Mouse (Mus musculus): ENCODE measurements around the gene Cox7a1. TPM values are rescaled to one million over a fixed set of nuclear protein-coding genes. Genes with fewer than 3 reads are reported as not detected.

Cox7a1 gene
- polyA plus RNA-seq, 1 experiment from 2014 or later: 1.8 TPM

DNA sequence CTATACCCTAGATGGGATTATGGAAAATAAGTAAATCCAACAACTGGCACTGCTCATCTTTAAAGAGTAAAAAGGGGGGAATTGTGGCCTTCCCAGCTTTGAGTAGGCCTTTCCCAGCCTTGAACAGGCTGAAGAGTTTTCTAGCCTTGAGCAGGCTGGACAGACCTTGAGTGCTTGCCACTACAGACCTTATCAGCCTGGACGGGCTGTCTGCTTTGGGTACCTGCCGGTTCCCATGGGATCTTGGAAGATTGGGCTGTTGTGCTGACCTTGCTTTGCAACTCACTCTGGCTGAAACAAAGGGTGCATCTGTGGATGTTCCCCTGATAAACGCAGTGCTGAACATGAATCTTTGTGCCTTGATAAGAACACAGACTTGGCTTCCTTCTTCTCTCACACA is 29.9 kb downstream of the Cox7a1 start:
- WGBS: 90% methylated on average over 3 of the region's 3 CpGs

DNA sequence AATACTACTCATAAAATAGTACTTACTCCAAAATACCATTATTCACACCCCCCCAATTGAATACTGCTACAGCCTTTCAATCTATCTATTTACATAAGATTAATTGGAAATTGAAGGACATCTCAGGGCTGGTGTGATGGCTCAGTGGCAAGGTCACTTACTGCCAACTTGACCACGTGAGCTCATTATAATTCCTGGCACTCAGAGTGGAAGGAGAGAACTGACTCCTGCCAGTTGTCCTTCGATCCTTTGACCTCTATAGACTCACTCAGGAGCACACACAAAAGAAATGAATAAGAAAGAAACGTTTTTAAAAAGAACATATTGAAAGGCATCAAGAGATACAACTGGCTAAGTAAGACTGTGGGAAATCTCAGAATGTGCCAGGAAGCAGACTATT is 31.9 kb downstream of the Cox7a1 start:
- WGBS: 93% methylated on average over 3 of the region's 3 CpGs

More for the DNA sequence above, 29.9 kb downstream of the Cox7a1 start:
- Histone ChIP-seq H3K4me3 (no peak overlapping the region), H3K27ac (no peak overlapping the region), H3K36me3 (no peaks in the 10 kb centered on the region), H3K9me3 (replicated peaks) (no peaks in the 10 kb centered on the region), H3K4me1 (peaks cover 4% of the 10 kb centered on the region), H3K27me3 (ENCODE audit: low read depth, poor library complexity, severe bottlenecking) (no peaks in the 10 kb centered on the region)
- no peak for DNase-seq (ENCODE audit: low spot score)

DNA sequence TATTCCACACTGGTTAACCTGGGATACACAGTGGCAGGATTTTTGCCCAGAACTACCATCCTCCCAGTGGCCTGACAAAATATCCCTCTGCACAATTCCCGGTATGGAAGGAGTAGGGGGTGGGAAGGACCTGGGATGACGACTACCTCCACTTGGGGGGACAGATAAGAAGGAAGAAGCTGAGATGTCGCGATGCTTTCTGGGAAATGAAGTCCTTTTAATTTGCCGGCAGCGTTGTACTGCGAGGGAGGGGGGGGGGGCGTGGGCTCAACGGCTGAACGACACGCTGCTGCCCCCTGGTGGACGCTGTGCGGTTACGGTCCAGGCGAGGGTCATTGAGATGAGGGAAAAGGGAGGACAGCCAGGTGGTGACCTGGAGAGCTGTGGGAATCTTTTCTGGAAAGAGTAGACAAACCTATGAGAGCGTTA is 32.8 kb downstream of the Cox7a1 start:
- Histone ChIP-seq H3K9me3 (replicated peaks) (no peaks in the 10 kb centered on the region), H3K27me3 (ENCODE audit: low read depth, poor library complexity, severe bottlenecking) (no peaks in the 10 kb centered on the region), H3K27ac (peak overlapping the region; percentile 30; the same call in 1 of the 2 replicates), H3K36me3 (no peaks in the 10 kb centered on the region), H3K4me1 (peaks cover 17% of the 10 kb centered on the region), H3K4me3 (peak overlapping the region; percentile 39)
- 1% methylated on average over 16 of the region's 16 CpGs for WGBS
- peak; percentile 96 for DNase-seq (ENCODE audit: low spot score)

More for the DNA sequence above, 31.9 kb downstream of the Cox7a1 start:
- Histone ChIP-seq H3K36me3 (no peaks in the 10 kb centered on the region), H3K4me3 (no peak overlapping the region), H3K27ac (no peak overlapping the region), H3K4me1 (peaks cover 17% of the 10 kb centered on the region), H3K9me3 (replicated peaks) (no peaks in the 10 kb centered on the region), H3K27me3 (ENCODE audit: low read depth, poor library complexity, severe bottlenecking) (no peaks in the 10 kb centered on the region)
- DNase-seq (ENCODE audit: low spot score): no peak

DNA sequence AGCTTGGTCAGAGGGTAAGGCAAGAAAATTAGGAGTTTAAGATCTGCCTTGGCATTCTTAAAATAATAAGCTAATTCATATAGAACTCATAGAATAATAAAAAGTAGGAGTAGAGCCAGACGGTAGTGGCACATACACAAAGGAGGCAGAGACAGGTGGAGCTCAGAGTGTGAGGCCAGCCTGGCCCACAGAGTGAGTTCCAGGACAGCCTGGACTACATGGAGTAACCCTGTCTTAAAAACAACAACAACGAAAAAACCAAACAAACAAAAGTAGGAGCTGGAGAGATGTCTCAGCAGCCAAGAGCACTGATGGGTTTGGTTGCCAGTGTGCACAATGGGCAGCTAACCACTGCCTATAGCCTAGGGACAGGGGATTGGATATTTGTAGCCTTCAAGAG is 33.3 kb downstream of the Cox7a1 start:
- WGBS: 71% methylated on average over 2 of the region's 2 CpGs
- Histone ChIP-seq H3K4me1 (peaks cover 17% of the 10 kb centered on the region), H3K27ac (no peak overlapping the region), H3K36me3 (peaks cover 1% of the 10 kb centered on the region), H3K9me3 (replicated peaks) (no peaks in the 10 kb centered on the region), H3K27me3 (ENCODE audit: low read depth, poor library complexity, severe bottlenecking) (no peaks in the 10 kb centered on the region), H3K4me3 (0 out of 2 replicates have a peak overlapping the region, but pooled peaks have one; percentile 39)
- DNase-seq (ENCODE audit: low spot score): no peak

DNA sequence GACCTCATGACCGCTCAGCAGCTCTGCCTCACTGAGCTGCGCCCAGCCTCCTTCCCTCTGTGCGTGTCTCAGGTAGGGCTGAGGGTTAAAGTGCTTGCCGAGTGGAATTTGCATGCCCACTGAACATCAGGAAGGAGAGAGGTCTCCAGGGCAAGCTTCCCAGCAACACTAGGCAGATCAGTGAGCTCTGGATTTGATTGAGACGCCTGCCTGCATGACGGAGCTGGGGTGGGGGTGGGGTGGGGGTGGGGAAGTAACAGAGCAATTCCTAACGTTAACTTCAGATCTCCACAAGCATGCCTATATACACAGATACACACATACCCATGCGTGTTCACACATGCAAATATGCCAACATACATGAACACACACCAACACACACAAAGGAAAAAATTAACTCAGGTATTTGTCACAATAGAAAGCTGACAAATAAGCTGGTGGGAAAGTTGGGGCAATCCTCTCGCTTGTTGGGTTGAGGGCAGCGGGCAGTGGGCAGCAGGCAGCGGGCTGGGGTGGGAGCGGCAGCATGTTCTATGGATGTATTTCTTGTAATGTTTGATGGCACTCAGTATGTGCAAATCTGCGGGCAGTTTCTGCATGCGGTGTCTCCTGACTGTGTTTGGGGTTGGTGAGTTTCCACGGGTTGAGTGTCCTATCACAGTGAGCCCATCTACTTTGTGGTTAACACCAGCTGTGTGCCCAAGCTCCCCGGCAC is 35.5 kb downstream of the Cox7a1 start:
- Histone ChIP-seq H3K4me1 (peaks cover 17% of the 10 kb centered on the region), H3K4me3 (peak overlapping the region; percentile 58), H3K27ac (peak overlapping the region; percentile 83), H3K9me3 (replicated peaks) (no peaks in the 10 kb centered on the region), H3K27me3 (ENCODE audit: low read depth, poor library complexity, severe bottlenecking) (no peaks in the 10 kb centered on the region), H3K36me3 (peaks cover 23% of the 10 kb centered on the region)
- 4% methylated on average over 16 of the region's 16 CpGs for WGBS
- peak; percentile 84 for DNase-seq (ENCODE audit: low spot score)

DNA sequence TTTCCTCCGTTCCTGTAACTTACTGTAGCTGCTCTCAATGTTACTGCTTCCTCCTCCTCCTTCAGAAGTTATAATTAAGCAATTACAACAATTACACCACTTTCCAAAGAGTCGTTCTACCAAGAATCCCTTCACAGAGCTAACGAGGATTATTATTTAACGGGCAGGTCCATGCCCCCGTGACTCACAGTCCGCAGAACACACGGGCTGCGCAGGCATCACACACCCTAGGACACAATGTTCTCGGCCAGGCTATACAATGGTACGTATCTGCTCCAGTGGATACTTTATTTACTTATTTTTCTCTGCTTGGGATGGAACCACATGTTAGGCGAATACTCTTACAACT is 36.0 kb downstream of the Cox7a1 start:
- Histone ChIP-seq H3K4me3 (peak overlapping the region; percentile 58), H3K27me3 (ENCODE audit: low read depth, poor library complexity, severe bottlenecking) (no peaks in the 10 kb centered on the region), H3K9me3 (replicated peaks) (no peaks in the 10 kb centered on the region), H3K4me1 (peaks cover 17% of the 10 kb centered on the region), H3K27ac (peak overlapping the region; percentile 83; the same call in 1 of the 2 replicates), H3K36me3 (peaks cover 27% of the 10 kb centered on the region)
- no peak for DNase-seq (ENCODE audit: low spot score)
- WGBS: 24% methylated on average over 11 of the region's 11 CpGs

DNA sequence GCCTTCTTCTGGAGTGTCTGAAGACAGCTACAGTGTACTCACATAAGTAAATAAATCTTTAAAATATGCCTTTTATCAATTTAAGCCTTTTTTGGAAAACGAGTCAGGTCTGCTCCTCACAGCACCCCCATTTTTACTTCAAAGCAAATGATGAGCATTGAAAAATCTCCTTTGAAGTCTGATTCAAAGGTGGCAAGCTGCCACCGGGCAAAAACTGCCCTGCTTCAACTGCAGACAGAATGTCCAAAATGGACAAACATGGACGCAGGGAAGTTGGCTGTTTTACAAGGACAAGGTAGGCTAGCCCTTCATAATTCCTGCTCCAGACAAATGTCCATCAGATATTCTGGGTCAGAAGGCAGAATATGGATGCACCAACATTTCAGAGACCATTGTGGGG is 37.5 kb downstream of the Cox7a1 start:
- H3K4me3 ChIP-seq: no peak overlapping the region
- H3K27ac ChIP-seq: no peak overlapping the region
- WGBS: 92% methylated on average over 3 of the region's 3 CpGs
- peaks cover 17% of the 10 kb centered on the region for H3K4me1 ChIP-seq
- peaks cover 41% of the 10 kb centered on the region for H3K36me3 ChIP-seq
- DNase-seq (ENCODE audit: low spot score): no peak
- no peaks in the 10 kb centered on the region for H3K27me3 ChIP-seq (ENCODE audit: low read depth, poor library complexity, severe bottlenecking)
- H3K9me3 ChIP-seq (replicated peaks): no peaks in the 10 kb centered on the region

DNA sequence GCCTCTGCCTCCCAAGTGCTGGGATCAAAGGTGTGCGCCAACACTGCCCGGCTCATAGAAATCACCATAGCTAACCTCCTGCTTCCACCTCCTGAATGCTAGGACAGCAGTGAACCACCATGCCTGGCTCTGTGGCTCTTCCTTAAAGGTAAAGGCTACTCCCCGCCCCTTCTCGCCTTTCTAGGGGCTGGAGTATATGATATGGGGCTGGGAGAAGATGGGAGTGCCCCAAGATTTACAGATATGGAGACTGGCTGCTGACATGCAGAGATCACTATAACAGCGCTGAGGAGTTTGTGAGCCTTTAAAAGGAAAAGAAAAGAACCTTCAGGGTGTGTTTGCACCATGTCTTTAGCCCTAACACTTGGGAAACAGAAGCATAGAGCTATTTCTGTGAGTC is 38.3 kb downstream of the Cox7a1 start:
- peaks cover 49% of the 10 kb centered on the region for H3K36me3 ChIP-seq
- no peak overlapping the region for H3K27ac ChIP-seq
- H3K9me3 ChIP-seq (replicated peaks): no peaks in the 10 kb centered on the region
- no peaks in the 10 kb centered on the region for H3K27me3 ChIP-seq (ENCODE audit: low read depth, poor library complexity, severe bottlenecking)
- no peak for DNase-seq (ENCODE audit: low spot score)
- WGBS: 94% methylated on average over 5 of the region's 5 CpGs
- no peak overlapping the region for H3K4me3 ChIP-seq
- H3K4me1 ChIP-seq: peaks cover 14% of the 10 kb centered on the region

DNA sequence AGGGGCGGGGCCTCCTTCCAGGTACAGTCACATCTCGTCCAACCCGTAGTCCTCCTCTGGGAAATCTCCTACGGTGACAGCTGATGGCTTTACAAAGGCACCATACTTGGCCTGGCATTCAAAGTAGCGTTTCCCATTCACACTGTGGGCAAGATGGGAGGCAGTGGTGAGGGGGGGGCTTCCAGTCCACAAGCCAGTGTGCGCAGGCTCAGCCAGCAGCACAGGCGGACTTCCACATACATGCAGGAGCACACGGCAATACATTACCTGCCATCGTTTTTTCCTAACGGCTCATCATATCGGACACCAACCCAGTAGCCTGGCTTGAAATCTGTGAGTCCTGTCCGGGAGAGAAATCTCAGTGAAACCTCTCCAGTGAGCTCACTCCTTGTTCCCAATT is 40.3 kb downstream of the Cox7a1 start:
- 96% methylated on average over 12 of the region's 12 CpGs for WGBS

DNA sequence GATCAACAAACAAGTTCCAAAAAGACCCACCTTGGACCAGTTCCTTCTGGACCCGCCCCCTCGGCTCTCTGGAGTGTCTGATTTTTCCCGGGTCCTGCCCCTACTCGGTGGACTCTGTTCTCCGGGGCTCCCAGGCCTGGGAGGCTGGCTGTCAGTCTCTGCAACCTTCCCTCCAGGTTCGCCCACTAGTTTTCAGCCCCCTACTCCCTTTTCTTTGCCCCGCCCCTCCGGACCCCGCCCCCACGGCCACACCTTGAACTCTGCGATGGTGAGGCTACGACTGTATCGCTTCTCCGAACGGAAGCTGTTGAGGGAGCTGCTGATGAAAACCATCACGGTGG is 47.4 kb downstream of the Cox7a1 start:
- no peak for DNase-seq (ENCODE audit: low spot score)
- peak overlapping the region; percentile 93 for H3K27ac ChIP-seq
- whole genome bisulfite sequencing: 1% methylated on average over 16 of the region's 16 CpGs

More for the DNA sequence above, 40.3 kb downstream of the Cox7a1 start:
- H3K27ac ChIP-seq: no peak overlapping the region
- no peaks in the 10 kb centered on the region for H3K27me3 ChIP-seq (ENCODE audit: low read depth, poor library complexity, severe bottlenecking)
- H3K4me1 ChIP-seq: peaks cover 10% of the 10 kb centered on the region
- no peaks in the 10 kb centered on the region for H3K9me3 ChIP-seq (replicated peaks)
- DNase-seq (ENCODE audit: low spot score): no peak
- peaks cover 67% of the 10 kb centered on the region for H3K36me3 ChIP-seq
- H3K4me3 ChIP-seq: no peak overlapping the region

DNA sequence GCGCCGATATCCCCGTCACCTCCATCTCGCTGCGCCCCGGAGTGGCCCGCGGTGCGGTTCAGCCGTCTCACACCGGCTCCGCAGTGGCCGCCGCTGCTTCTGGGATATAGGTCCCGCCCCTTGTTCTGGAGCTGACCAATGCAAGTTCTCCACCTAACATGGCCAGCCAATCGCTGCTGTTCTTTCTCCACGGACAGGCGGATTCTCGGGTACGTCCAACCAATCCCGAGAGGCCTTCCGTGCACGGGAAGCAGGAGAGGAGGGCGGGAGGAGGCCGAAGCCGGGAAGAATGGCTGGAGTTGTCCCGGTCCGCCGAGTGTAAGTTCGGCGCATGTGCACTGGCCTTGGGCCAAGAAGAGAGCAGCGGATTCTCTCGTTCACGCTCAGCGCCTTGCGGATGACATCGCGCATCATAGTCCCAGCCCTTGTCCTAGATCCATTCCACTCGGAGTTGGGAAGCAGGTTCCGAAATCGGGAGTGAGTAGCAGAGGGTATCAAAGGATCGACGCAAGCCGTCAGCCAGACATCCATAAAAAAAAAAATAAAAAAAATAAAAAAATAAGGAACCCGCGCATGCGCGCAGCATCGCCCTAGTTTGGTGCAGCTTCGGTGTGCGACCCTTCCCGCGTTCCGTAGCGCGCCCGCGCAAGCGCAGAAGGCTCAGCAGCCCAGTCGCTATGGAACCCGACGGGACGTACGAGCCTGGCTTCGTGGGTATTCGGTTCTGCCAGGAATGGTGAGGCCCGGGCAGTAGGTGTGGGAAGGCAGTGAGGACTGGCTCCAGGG is 47.9 kb downstream of the Cox7a1 start, which contains the start of the genes Polr2i and Tbcb:
Gene Polr2i (plus strand): TSS at position 280 of the 786 bp plus-strand sequence.
Gene Tbcb (minus strand): TSS at position 604 of the 786 bp plus-strand sequence.
- Histone ChIP-seq H3K36me3 (peaks cover 60% of the 10 kb centered on the region), H3K4me3 (peak within 1 kb of the TSS; percentile 84), H3K4me1 (peaks cover 19% of the 10 kb centered on the region), H3K27ac (peak within 1 kb of the TSS; percentile 93), H3K27me3 (ENCODE audit: low read depth, poor library complexity, severe bottlenecking) (no peaks in the 10 kb centered on the region), H3K9me3 (replicated peaks) (no peaks in the 10 kb centered on the region)
- peak; percentile 96 for DNase-seq (ENCODE audit: low spot score)
- under 1% methylated on average over 67 of the region's 67 CpGs for WGBS

More for the DNA sequence above, 47.4 kb downstream of the Cox7a1 start:
- Histone ChIP-seq H3K4me3 (peak overlapping the region; percentile 84), H3K36me3 (peaks cover 65% of the 10 kb centered on the region), H3K4me1 (peaks cover 19% of the 10 kb centered on the region), H3K9me3 (replicated peaks) (no peaks in the 10 kb centered on the region), H3K27me3 (ENCODE audit: low read depth, poor library complexity, severe bottlenecking) (no peaks in the 10 kb centered on the region)

DNA sequence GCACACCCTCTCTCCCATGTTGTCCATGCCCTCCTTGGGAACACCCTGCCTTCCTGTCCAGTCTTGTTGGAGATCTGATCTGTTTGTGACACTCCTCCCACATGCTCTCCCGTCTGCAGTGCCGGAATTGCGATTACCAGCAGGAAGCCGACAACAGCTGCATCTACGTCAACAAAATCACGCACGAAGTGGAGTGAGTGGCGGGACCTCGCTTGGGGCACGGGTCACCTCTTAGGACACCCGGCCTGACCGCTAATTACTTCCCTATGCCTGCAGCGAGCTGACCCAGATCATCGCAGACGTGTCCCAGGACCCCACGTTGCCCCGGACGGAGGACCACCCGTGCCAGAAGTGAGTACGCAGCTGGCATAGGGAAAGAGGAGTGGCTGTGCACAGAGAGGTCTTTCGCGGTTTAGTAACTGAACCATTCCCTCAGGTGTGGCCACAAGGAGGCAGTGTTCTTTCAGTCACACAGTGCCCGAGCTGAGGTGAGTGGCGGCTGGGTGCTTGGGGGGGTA is 48.7 kb downstream of the Cox7a1 start:
- DNase-seq (ENCODE audit: low spot score): peak; percentile 75
- H3K4me1 ChIP-seq: peaks cover 19% of the 10 kb centered on the region
- peak overlapping the region; percentile 93 for H3K27ac ChIP-seq
- WGBS: 5% methylated on average over 24 of the region's 24 CpGs
- no peaks in the 10 kb centered on the region for H3K9me3 ChIP-seq (replicated peaks)
- no peaks in the 10 kb centered on the region for H3K27me3 ChIP-seq (ENCODE audit: low read depth, poor library complexity, severe bottlenecking)
- H3K4me3 ChIP-seq: peak overlapping the region; percentile 84
- H3K36me3 ChIP-seq: peaks cover 51% of the 10 kb centered on the region

DNA sequence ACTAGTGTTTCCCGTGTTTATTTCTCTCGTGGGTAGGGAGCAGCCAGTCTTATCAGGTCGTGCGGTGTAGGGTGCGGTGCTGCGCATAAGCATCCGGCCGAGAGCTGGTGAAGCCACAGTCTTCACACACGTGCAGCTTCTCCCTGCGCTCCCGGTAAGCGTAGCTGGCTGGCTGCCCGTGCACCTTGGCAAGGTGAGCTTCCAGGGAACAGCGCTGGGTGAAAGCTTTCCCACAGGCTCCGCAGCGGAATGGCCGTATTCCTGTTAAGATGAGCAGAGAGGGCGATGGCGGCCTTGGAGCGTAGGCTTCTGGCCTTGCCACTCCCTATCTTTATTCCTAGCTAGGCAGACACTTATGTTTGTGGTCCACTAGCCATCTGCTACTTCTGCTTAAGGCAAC is 49.4 kb downstream of the Cox7a1 start:
- H3K27ac ChIP-seq: no peak overlapping the region

More for the DNA sequence above, 49.4 kb downstream of the Cox7a1 start:
- Histone ChIP-seq H3K4me1 (peaks cover 19% of the 10 kb centered on the region), H3K36me3 (peaks cover 45% of the 10 kb centered on the region), H3K27me3 (ENCODE audit: low read depth, poor library complexity, severe bottlenecking) (no peaks in the 10 kb centered on the region), H3K9me3 (replicated peaks) (no peaks in the 10 kb centered on the region), H3K4me3 (peak overlapping the region; percentile 84)
- no peak for DNase-seq (ENCODE audit: low spot score)
- 90% methylated on average over 20 of the region's 20 CpGs for WGBS
